Mouse (Mus musculus) forebrain, embryonic 15.5 days (tissue): ENCODE measurements around the gene Ntn5. TPM values are rescaled to one million over a fixed set of nuclear protein-coding genes. Genes with fewer than 3 reads are reported as not detected.
"Not testable (repeated sequence)": the region's sequence is repeated elsewhere in the genome, so short reads cannot be mapped to it uniquely, and the experiment has no call there.

Experiments used
- ATAC-seq: fragments of 200-750 bp; cut with Nextera tagmentation; replicated peaks from 2 replicates; pipeline ENCODE4 v1.8.0; 2017; ENCODE audit warnings: mild to moderate bottlenecking, moderate TSS enrichment, moderate library complexity
- H3K27ac ChIP-seq: fragments of 300-500 bp; sonication (generic); replicated peaks from 2 replicates; pipeline ENCODE4 v1.5.1; 2015; ENCODE audit warnings: mild to moderate bottlenecking, inconsistent platforms
- H3K27me3 ChIP-seq: fragments of 300-500 bp; sonication (generic); 2 replicates; pipeline ENCODE4 v1.6.1; 2015; ENCODE audit warnings: inconsistent platforms
- H3K36me3 ChIP-seq: fragments of 300-500 bp; sonication (generic); 2 replicates; pipeline ENCODE4 v1.6.1; 2015; ENCODE audit warnings: mild to moderate bottlenecking, inconsistent platforms
- H3K4me1 ChIP-seq: fragments of 300-500 bp; sonication (generic); 2 replicates; pipeline ENCODE4 v1.6.1; 2015; ENCODE audit warnings: inconsistent platforms
- H3K4me2 ChIP-seq: fragments of 300-500 bp; sonication (generic); replicated peaks from 2 replicates; pipeline ENCODE4 v1.6.1; 2015; ENCODE audit warnings: mild to moderate bottlenecking, inconsistent platforms
- H3K4me3 ChIP-seq: fragments of 300-500 bp; sonication (generic); 2 replicates; pipeline ENCODE4 v1.5.1; 2015; ENCODE audit warnings: mild to moderate bottlenecking, inconsistent platforms
- H3K9ac ChIP-seq: fragments of 300-500 bp; sonication (generic); replicated peaks from 2 replicates; pipeline ENCODE4 v1.6.1; 2015; ENCODE audit warnings: mild to moderate bottlenecking, inconsistent platforms
- H3K9me3 ChIP-seq: fragments of 300-500 bp; sonication (generic); 2 replicates; pipeline ENCODE4 v1.6.1; 2016; ENCODE audit warnings: inconsistent platforms
- WGBS: fragments of 180-500 bp; shearing (Covaris S2); methylation state at CpG from one replicate; pipeline ENCODE4 v1.1.7; 2015; ENCODE audit warnings: mixed read lengths; 5-methylcytosine and 5-hydroxymethylcytosine counted together
- polyA plus RNA-seq: library from polyadenylated mRNA; unstranded; fragments of >200 nt; fragmentation: Nextera tagmentation; extraction: Ambion mirVana; gene quantifications from 2 replicates; pipeline ENCODE4 v1.2.1, GENCODE M21; 2015

Ntn5 gene
- polyA plus RNA-seq, 1 experiment from 2014 or later, result 0.29 TPM

DNA sequence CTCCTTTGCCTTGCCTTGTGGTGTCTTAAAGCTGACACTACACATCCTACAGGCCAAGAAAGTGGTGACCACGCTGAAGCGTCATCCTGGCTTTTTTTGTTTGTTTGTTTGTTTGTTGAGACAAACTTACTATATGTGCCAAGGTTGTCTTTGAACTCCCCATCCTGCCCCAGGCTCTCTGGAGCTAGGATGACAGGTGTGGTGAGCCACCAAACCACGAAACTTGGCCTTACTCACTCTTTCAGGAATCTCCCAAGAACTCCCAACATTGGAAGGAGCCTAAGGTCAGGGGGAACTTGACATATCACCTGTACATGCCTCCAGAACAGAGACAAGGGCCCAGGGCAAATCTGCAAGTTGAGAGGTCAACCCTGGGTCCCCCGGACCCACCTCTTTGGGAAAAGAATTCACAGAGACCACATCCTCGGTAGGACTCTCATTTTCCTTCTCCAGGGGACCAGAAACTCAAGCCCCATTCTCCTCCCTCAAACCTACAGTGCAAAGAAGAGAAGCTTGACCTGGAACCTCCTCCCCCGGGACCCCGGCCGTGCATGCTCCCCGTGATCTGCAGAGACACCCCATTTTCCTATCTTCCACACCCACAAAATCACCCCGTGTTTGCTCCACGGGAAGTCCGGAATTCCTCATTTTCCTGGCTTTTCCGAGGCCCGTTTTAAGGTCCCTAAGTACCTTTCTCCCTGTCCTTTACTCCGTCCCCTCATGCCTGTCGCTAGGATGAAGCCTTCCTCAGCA is 41.1 kb upstream of the Ntn5 start:
- no peaks in the 10 kb centered on the region for H3K9me3 ChIP-seq
- H3K4me3 ChIP-seq, result peak overlapping the region; percentile 44
- no peaks in the 10 kb centered on the region for H3K27me3 ChIP-seq
- H3K36me3 ChIP-seq, result no peaks in the 10 kb centered on the region
- peak overlapping the region; percentile 65 for H3K9ac ChIP-seq
- no peak for ATAC-seq
- 34% methylated on average over 16 of the region's 16 CpGs for WGBS
- peaks cover 35% of the 10 kb centered on the region for H3K4me1 ChIP-seq
- H3K4me2 ChIP-seq, result peak overlapping the region; percentile 75
- H3K27ac ChIP-seq, result peak overlapping the region; percentile 88

GRCm38 (mm10) chr7:45643441-45644178 is 40.2 kb upstream of the Ntn5 start:
- no peaks in the 10 kb centered on the region for H3K27me3 ChIP-seq
- peak overlapping the region; percentile 88 for H3K27ac ChIP-seq
- peaks cover 27% of the 10 kb centered on the region for H3K4me1 ChIP-seq
- H3K36me3 ChIP-seq, result no peaks in the 10 kb centered on the region
- H3K9me3 ChIP-seq, result no peaks in the 10 kb centered on the region
- H3K4me2 ChIP-seq, result peak overlapping the region; percentile 75
- 1% methylated on average over 28 of the region's 28 CpGs for WGBS
- ATAC-seq, result peak; percentile 92
- H3K9ac ChIP-seq, result peak overlapping the region; percentile 65
- peak overlapping the region; percentile 44 for H3K4me3 ChIP-seq

DNA sequence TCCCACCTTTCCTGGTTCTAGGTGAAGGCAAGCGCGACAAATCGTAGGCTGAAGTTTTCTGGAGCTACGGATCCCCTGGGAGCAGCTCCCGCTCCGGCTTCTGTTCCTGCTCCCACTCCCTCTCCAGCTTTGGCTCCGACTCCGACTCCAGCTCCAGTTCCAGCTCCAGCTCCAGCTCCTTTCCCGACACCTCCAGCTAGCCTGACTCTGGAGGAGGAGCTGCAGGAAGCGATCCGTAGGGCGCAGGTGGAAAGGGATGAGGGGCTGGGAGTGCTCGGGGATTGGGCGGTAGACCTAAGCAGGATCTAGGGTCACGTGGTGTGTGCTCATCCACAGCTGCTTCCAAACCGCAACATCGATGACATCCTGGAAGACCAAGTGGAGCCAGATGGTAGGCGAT is 39.6 kb upstream of the Ntn5 start:
- no peaks in the 10 kb centered on the region for H3K27me3 ChIP-seq
- peak overlapping the region; percentile 44 for H3K4me3 ChIP-seq
- 1% methylated on average over 18 of the region's 18 CpGs for WGBS
- H3K27ac ChIP-seq, result peak overlapping the region; percentile 88
- peak overlapping the region; percentile 75 for H3K4me2 ChIP-seq
- no peaks in the 10 kb centered on the region for H3K9me3 ChIP-seq
- ATAC-seq, result peak; percentile 23
- peak overlapping the region; percentile 50 for H3K9ac ChIP-seq
- no peaks in the 10 kb centered on the region for H3K36me3 ChIP-seq
- peaks cover 27% of the 10 kb centered on the region for H3K4me1 ChIP-seq

GRCm38 (mm10) chr7:45644872-45645590 is 38.8 kb upstream of the Ntn5 start:
- ATAC-seq, result no peak
- Histone ChIP-seq H3K9me3 (no peaks in the 10 kb centered on the region), H3K4me3 (peak overlapping the region; percentile 44; the same call in 1 of the 2 replicates), H3K4me2 (peak overlapping the region; percentile 75), H3K27me3 (no peaks in the 10 kb centered on the region), H3K4me1 (peaks cover 27% of the 10 kb centered on the region), H3K9ac (no peak overlapping the region), H3K36me3 (no peaks in the 10 kb centered on the region), H3K27ac (peak overlapping the region; percentile 88)
- WGBS, result 66% methylated on average over 6 of the region's 6 CpGs

- H3K4me1 ChIP-seq, result peaks cover 27% of the 10 kb centered on the region
- no peaks in the 10 kb centered on the region for H3K27me3 ChIP-seq
- no peak overlapping the region for H3K9ac ChIP-seq
- H3K9me3 ChIP-seq, result no peaks in the 10 kb centered on the region
- H3K36me3 ChIP-seq, result no peaks in the 10 kb centered on the region
- 80% methylated on average over 7 of the region's 7 CpGs for whole genome bisulfite sequencing
- H3K27ac ChIP-seq, result no peak overlapping the region
- H3K4me3 ChIP-seq, result no peak overlapping the region
- ATAC-seq, result no peak
- no peak overlapping the region for H3K4me2 ChIP-seq
These were observed 38.2 kb upstream of the Ntn5 start for GRCm38 (mm10) chr7:45645591-45645971.

- Histone ChIP-seq H3K36me3 (no peaks in the 10 kb centered on the region), H3K4me1 (peaks cover 25% of the 10 kb centered on the region), H3K27me3 (no peaks in the 10 kb centered on the region), H3K4me2 (no peak overlapping the region), H3K9ac (no peak overlapping the region), H3K9me3 (no peaks in the 10 kb centered on the region), H3K4me3 (no peak overlapping the region), H3K27ac (no peak overlapping the region)
- WGBS, result 76% methylated on average over 4 of the region's 4 CpGs
- ATAC-seq, result no peak
These were observed 37.2 kb upstream of the Ntn5 start for GRCm38 (mm10) chr7:45646671-45647070.

DNA sequence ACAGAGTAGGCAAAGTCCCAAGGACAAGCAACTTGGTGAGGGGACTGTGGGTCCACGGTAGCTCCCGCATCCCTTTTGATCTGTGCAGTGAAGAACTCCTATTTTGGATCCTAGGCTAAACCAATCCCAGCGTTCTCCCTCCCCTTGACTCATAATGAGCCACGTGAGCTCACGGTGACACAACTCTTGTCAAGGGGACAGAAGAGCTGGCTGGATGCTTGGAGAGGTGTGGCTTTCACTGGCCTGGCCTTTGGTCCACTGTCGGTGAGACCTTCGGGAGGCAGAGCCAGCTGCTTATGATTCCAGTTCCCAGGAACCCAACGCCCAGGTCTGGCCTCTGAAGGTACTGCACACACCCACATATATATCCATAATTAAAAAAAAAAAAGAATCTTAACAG is 34.5 kb upstream of the Ntn5 start:
- Histone ChIP-seq H3K27me3 (no peaks in the 10 kb centered on the region), H3K9ac (no peak overlapping the region), H3K4me2 (no peak overlapping the region), H3K27ac (no peak overlapping the region), H3K4me1 (peaks cover 6% of the 10 kb centered on the region), H3K4me3 (no peak overlapping the region), H3K36me3 (no peaks in the 10 kb centered on the region), H3K9me3 (no peaks in the 10 kb centered on the region)
- no peak for ATAC-seq
- WGBS, result 85% methylated on average over 8 of the region's 8 CpGs

DNA sequence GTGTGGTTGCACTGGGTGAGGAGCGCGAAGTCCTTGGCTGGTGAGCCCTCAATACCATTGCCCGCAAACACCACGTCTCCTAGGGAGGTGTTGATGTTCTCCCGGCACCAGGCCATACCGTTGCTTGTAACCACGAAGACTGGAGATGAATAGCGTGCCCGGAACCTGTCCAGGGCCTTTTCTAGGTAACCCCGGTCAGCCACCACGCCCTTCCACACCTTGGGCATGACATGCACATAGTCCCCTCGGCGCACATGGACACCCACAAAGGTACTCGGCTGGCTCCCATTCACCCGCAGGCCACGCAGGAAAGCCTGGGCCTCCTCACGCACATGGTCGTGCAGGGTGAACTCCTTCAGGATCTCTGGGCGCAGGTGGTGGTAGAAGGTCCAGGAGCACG is 33.3 kb upstream of the Ntn5 start:
- not testable (repeated sequence) for H3K4me3 ChIP-seq, H3K27ac ChIP-seq, H3K27me3 ChIP-seq, H3K4me2 ChIP-seq, H3K9ac ChIP-seq, H3K36me3 ChIP-seq, H3K4me1 ChIP-seq, H3K9me3 ChIP-seq, ATAC-seq
- 97% methylated on average over 20 of the region's 20 CpGs for WGBS

GRCm38 (mm10) chr7:45654424-45655047 is 29.3 kb upstream of the Ntn5 start:
- H3K4me2 ChIP-seq, result peak overlapping the region; percentile 23
- no peaks in the 10 kb centered on the region for H3K27me3 ChIP-seq
- WGBS, result 24% methylated on average over 17 of the region's 17 CpGs
- ATAC-seq, result no peak; the same call in 1 of the 2 replicates
- peak overlapping the region; percentile 16; the same call in 1 of the 2 replicates for H3K4me3 ChIP-seq
- no peaks in the 10 kb centered on the region for H3K9me3 ChIP-seq
- H3K27ac ChIP-seq, result no peak overlapping the region
- H3K36me3 ChIP-seq, result no peaks in the 10 kb centered on the region
- H3K9ac ChIP-seq, result no peak overlapping the region
- 0 out of 2 replicates have a peak, but pooled peaks cover 3% of the 10 kb centered on the region for H3K4me1 ChIP-seq

DNA sequence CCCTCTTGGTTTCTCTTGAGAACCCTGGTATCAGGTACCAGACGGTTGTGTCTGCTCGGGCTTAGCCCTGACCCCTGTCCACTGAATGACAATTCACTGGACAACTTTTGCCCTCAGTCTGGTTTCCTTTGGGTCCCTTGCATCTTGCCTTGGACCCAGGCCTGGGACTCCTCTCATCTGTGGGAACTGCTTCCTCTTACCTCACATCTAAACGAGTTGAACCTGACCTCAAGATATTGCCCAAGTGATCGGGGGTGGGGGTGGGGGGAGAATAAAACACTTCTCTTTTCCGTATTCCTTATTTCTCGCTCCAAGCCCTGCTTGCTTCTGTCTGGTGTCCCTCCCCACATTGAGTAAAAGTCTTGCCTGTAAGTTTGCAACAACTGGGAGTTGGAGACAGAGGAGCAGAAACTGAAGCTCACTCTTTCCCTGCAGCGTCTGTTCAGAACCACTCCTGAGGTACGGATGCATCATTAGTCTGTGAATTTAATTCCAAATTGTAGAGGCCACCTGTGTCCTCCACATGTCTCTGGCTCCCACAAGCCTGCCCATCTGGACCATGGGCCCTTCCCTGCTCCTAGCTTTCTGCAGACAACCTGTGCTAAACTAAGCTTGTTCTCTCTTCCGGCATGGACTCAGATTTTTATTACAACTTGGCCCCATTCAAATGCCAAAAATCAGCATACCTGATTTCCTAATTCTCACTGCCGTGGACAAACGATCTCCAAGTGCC is 22.9 kb upstream of the Ntn5 start:
- H3K4me2 ChIP-seq, result no peak overlapping the region
- H3K36me3 ChIP-seq, result no peaks in the 10 kb centered on the region
- 81% methylated on average over 11 of the region's 11 CpGs for WGBS
- H3K9ac ChIP-seq, result no peak overlapping the region
- no peak overlapping the region for H3K27ac ChIP-seq
- ATAC-seq, result no peak
- H3K4me1 ChIP-seq, result no peaks in the 10 kb centered on the region
- no peak overlapping the region for H3K4me3 ChIP-seq
- no peaks in the 10 kb centered on the region for H3K27me3 ChIP-seq
- no peaks in the 10 kb centered on the region for H3K9me3 ChIP-seq

DNA sequence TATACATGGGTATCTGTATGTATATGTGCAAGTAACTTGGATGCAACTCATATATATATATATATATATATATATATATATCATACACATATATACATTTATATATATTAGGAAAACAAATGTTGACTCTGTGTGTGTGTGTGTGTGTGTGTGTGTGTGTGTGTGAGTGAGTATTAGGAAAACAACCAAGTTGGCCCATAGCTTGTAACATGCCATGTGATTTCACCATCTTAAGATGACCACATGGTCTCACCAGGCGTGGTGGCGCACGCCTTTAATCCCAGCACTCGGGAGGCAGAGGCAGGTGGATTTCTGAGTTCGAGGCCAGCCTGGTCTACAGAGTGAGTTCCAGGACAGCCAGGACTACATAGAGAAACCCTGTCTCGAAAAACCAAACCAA is 22.1 kb upstream of the Ntn5 start:
- H3K36me3 ChIP-seq, H3K4me3 ChIP-seq, H3K9me3 ChIP-seq, ATAC-seq, H3K4me2 ChIP-seq, H3K4me1 ChIP-seq, H3K27me3 ChIP-seq, H3K9ac ChIP-seq, H3K27ac ChIP-seq: not testable (repeated sequence)
- 91% methylated on average over 6 of the region's 6 CpGs for WGBS
